Mouse (Mus musculus): ENCODE measurements around the gene Aamdc.

The Aamdc gene

GRCm38 (mm10) chr7:97519935-97520334 is 59.4 kb downstream of the Aamdc start:
- in situ Hi-C loops (cut with MboI, MseI): no loop called here

GRCm38 (mm10) chr7:97514786-97515185 is 64.5 kb downstream of the Aamdc start:
- in situ Hi-C loops (cut with MboI, MseI): no loop called here

DNA sequence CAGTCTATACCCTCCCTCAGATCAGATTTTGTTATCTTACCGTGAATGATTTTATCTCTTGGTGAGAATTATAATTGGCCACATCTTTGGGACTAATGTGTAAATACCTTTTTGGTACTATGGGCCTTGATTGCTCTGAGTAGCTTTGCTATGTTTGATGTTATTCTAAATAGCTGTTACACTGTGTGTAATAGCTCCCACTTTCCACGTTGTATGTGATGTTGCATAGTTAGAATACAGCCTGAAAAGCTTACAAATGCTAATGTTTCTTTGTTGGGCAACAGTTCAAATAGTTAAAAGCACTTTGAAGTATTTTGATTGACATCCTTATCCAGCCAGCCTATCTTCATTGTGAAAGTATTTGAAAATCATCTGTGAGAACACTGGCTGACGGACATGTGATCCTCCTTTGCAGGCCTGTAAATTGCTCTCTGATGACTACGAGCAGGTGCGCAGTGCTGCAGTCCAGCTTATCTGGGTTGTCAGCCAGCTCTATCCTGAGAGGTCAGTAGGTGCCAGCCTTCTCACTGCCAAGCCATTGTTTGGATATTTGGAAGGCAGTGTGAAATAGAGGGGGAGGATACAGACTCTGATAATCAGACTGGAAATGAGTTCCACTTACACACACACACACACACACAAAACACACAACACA is 78.6 kb downstream of the Aamdc start:
- in situ Hi-C loops (cut with MboI, MseI): no loop called here

Data from regulatory T cell (primary cell).